Mouse (Mus musculus) liver, adult 10 weeks (tissue): ENCODE results near the gene Gm21693. TPM values are rescaled to one million over a fixed set of nuclear protein-coding genes. Genes with fewer than 3 reads are reported as not detected.

Experiments
- polyA plus RNA-seq: library from polyadenylated mRNA; stranded (reverse); fragments of 350-450 nt; fragmentation: Illumina TruSeq; extraction: RNeasy Lipid Tissue Mini Kit (QIAGEN cat#74804); gene quantifications from one replicate; pipeline ENCODE4 v1.2.3, GENCODE M21; 2014; ENCODE audit warnings: low read depth, low replicate concordance

The Gm21693 gene
- not detected for polyA plus RNA-seq

DNA sequence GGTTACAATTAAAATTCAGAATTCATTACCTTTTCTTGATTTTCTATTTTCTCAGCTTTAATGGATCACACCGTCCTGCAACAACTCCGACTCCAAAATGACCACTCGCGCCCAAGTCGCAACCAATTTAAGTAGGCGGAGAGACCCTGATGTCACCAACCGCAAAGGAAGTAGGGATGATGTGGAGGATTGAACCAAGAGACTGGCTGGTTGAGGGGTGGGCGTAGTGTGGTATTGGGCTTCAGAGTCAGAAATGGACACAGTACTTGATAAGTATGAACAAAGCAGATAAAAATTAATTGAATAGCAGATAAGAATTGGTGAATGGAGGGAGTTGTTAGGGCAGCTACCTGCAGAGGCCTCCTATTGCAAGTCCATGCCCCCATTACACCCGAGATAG, at the start of gene Gm21693:
Gene Gm21693 (minus strand): TSS at position 101 of the 400 bp plus-strand sequence.

DNA sequence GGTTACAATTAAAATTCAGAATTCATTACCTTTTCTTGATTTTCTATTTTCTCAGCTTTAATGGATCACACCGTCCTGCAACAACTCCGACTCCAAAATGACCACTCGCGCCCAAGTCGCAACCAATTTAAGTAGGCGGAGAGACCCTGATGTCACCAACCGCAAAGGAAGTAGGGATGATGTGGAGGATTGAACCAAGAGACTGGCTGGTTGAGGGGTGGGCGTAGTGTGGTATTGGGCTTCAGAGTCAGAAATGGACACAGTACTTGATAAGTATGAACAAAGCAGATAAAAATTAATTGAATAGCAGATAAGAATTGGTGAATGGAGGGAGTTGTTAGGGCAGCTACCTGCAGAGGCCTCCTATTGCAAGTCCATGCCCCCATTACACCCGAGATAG, 38.8 kb downstream of the Gm21693 start, which contains the start of gene Gm21677:
Gene Gm21677 (minus strand): TSS at position 101 of the 400 bp plus-strand sequence.

Other genes starting within 250 kb of the Gm21693 start
- gene Gm21677, start 38.9 kb downstream of the Gm21693 start, polyA plus RNA-seq, result not detected
- not detected for gene Gm21704, start 64.8 kb upstream of the Gm21693 start, polyA plus RNA-seq
- gene Gm21708, start 64.8 kb upstream of the Gm21693 start, polyA plus RNA-seq, result not detected